Mouse (Mus musculus) cerebellum, adult 2 months (tissue): Measurements from ENCODE around the gene Kdsr. TPM values are rescaled to one million over a fixed set of nuclear protein-coding genes. Genes with fewer than 3 reads are reported as not detected.
A peak's percentile ranks its signal among the peaks of the same experiment; 100 is the strongest.

Source experiments
- DNase-seq, 2 experiments: peaks; one replicate each; pipeline ENCODE4 v3.0.0; 2021
- H3K27ac ChIP-seq: fragments of 200-500 bp; 2 replicates; pipeline ENCODE4 v1.5.1; 2012; ENCODE audit warnings: low read length, control low read depth, inconsistent platforms; ENCODE audit not compliant: insufficient read depth
- H3K27me3 ChIP-seq: fragments of 200-500 bp; 2 replicates; pipeline ENCODE4 v1.6.1; 2012; ENCODE audit warnings: inconsistent platforms, mild to moderate bottlenecking, low read length, moderate library complexity; ENCODE audit not compliant: control insufficient read depth, insufficient read depth
- H3K4me1 ChIP-seq: fragments of 200-500 bp; 2 replicates; pipeline ENCODE4 v1.6.1; 2011; ENCODE audit warnings: low read length; ENCODE audit not compliant: control insufficient read depth, insufficient read depth
- H3K4me3 ChIP-seq: fragments of 200-500 bp; replicated peaks from 2 replicates; pipeline ENCODE3; 2011; ENCODE audit warnings: mild to moderate bottlenecking, low read depth, low read length, control low read depth; ENCODE audit not compliant: insufficient read depth
- CTCF ChIP-seq: fragments of 200-500 bp; IDR thresholded peaks from 2 replicates; pipeline ENCODE4 v1.5.1; 2011; ENCODE audit warnings: low read depth, mild to moderate bottlenecking, control low read depth, low read length, moderate library complexity, borderline replicate concordance; ENCODE audit not compliant: insufficient read depth
- POLR2A ChIP-seq: fragments of 200-500 bp; IDR thresholded peaks from 2 replicates; pipeline ENCODE4 v1.6.1; 2011; ENCODE audit warnings: low read length, control low read depth, borderline replicate concordance; ENCODE audit not compliant: insufficient read depth
- WGBS: fragments of 180-500 bp; shearing (Covaris S2); methylation state at CpG from one replicate; pipeline ENCODE4 v1.1.7; 2018; 5-methylcytosine and 5-hydroxymethylcytosine counted together
- polyA plus RNA-seq: library from polyadenylated mRNA; depleted of rRNA; stranded (reverse); fragments of >200 nt; gene quantifications from 2 replicates; pipeline ENCODE4 v1.2.3, GENCODE M21; 2012

Gene Kdsr
- polyA plus RNA-seq, 1 experiment = 18.7 TPM

DNA sequence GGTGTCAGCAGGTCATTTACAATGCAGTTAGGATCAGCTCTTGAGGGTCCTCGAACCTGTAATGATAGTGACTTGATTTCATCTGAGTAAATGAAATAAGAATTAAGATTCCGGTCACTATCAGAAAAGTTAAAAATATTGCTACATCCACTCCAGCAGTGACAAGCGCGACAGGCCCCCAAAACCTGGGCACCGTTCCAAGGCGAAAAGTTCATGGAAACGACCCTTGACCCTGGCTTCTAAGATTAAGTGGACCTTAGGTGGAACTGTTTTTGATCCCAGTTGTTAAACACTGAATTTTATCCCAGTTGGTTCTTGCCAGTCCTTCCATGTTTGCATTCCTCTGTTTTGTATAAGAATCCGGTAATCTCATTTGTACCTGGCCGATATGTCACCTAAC is 14.6 kb upstream of the Kdsr start:
- Histone ChIP-seq H3K4me1 (no peaks in the 10 kb centered on the region), H3K27ac (no peak overlapping the region), H3K27me3 (no peaks in the 10 kb centered on the region), H3K4me3 (no peak overlapping the region)
- DNase-seq = no peak
- WGBS = 88% methylated on average over 9 of the region's 9 CpGs
- TF ChIP-seq CTCF = no peak
- no peak for TF ChIP-seq POLR2A

DNA sequence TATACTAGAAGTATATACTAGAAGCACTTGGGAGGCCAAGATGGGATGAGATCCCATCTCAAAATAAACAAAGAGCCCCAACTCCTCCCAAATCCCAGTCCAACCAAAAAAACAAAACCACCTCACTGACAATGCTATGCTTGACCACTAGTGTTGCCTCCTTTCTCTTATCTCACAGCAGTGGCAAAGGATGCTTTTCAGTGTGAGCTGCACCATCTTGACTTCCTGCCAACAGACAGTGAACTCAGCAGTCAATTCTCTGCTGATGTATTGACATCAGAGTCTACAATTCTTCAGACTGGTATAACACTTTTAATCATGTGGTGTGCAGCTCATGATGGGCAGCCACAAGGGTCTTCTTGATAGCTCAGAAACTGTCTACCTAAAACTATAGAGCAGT is 9.2 kb upstream of the Kdsr start:
- TF ChIP-seq POLR2A = no peak
- no peak for TF ChIP-seq CTCF
- Histone ChIP-seq H3K27ac (no peak overlapping the region), H3K4me3 (no peak overlapping the region), H3K4me1 (no peaks in the 10 kb centered on the region), H3K27me3 (no peaks in the 10 kb centered on the region)
- no peak for DNase-seq

DNA sequence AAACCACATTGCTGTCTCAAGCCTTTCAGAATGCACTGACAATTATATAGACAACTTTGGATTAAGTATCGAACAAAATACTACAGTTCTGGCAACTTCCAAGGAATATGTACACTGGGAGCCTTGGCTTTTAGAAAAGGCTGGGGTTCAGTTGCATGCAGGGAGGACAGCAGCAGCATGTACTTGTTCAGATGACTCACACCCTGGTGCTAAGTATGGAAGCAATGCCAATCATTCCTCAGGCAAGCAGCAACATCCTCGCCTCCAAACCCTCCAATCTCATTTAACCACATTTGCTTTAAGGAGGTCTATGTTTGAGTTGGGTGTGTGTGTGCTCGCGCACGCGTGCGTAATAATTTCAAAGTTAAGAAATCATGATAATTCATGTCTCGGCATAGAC is 6.2 kb upstream of the Kdsr start:
- DNase-seq = no peak
- Histone ChIP-seq H3K27ac (no peak overlapping the region), H3K4me1 (no peaks in the 10 kb centered on the region), H3K27me3 (no peaks in the 10 kb centered on the region), H3K4me3 (no peak overlapping the region)
- 95% methylated on average over 8 of the region's 8 CpGs for WGBS
- TF ChIP-seq POLR2A = no peak
- TF ChIP-seq CTCF = no peak

DNA sequence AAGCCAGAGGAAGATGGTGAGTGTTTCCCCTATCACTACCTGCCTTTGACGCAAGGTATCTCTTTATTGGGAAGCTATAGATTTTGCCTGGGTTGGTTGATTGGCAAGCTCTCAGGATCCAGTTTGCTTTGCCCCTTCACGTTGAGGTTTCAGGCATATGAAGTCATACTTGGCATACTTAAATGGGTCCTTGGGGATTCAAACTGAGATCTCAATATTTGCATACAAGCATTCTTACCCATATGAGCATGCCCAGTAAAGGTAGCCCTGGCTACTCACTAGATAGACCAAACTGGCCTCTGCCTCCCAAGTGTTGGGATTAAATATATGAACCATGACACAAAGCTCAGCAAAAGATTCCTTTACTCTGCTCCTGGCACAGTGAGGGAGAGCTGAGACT is 5.3 kb upstream of the Kdsr start:
- DNase-seq = no peak
- WGBS = 52% methylated on average over 2 of the region's 2 CpGs
- Histone ChIP-seq H3K27ac (no peak overlapping the region), H3K4me1 (no peaks in the 10 kb centered on the region), H3K27me3 (no peaks in the 10 kb centered on the region), H3K4me3 (no peak overlapping the region)
- TF ChIP-seq CTCF = no peak
- no peak for TF ChIP-seq POLR2A

DNA sequence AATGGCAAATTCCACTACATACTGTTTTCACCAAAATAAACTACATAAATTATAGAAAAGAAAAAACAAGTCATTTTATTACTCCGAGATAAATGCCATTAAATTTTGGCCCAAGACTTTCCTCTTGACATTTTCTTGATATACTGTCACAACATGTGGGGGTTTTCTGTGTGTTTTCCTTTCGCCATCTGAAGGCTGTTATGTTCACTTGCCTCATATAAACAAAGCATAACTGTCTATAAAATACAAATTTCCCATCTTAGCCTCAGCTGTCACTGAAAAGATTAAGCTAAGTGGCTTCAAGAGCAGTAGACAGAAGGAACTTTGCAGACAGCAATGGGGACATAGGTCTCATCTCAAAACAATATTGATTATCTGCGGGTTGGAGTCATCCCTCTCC is 4.8 kb upstream of the Kdsr start:
- DNase-seq = no peak
- TF ChIP-seq CTCF (no peak), POLR2A (no peak)
- Histone ChIP-seq H3K4me3 (no peak overlapping the region), H3K27ac (no peak overlapping the region), H3K4me1 (no peaks in the 10 kb centered on the region), H3K27me3 (no peaks in the 10 kb centered on the region)
- WGBS = 95% methylated on average over 3 of the region's 3 CpGs

DNA sequence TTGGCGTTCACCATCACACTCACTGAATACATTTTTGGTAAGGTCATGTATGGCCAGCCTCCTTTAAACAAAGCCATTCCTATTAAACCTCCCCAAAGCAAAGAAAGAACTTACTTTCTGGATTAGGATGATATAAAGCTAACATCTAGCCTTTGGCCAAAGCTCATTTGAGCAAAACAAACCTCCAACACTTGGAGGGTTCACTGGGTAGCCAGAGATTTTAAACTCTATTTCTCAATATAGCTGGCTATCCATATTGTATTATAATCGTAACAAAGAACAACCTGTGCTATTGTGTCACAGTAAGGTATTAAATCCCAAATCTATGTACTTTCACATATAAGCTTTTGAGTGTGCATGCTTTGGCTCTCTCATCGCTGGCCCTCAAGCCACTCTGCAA is 1.2 kb upstream of the Kdsr start:
- H3K27me3 ChIP-seq = no peaks in the 10 kb centered on the region
- TF ChIP-seq POLR2A = no peak
- TF ChIP-seq CTCF = no peak
- peaks cover 4% of the 10 kb centered on the region for H3K4me1 ChIP-seq
- WGBS = 88% methylated on average over 3 of the region's 3 CpGs
- DNase-seq = no peak
- H3K27ac ChIP-seq = no peak overlapping the region
- H3K4me3 ChIP-seq = no peak overlapping the region

DNA sequence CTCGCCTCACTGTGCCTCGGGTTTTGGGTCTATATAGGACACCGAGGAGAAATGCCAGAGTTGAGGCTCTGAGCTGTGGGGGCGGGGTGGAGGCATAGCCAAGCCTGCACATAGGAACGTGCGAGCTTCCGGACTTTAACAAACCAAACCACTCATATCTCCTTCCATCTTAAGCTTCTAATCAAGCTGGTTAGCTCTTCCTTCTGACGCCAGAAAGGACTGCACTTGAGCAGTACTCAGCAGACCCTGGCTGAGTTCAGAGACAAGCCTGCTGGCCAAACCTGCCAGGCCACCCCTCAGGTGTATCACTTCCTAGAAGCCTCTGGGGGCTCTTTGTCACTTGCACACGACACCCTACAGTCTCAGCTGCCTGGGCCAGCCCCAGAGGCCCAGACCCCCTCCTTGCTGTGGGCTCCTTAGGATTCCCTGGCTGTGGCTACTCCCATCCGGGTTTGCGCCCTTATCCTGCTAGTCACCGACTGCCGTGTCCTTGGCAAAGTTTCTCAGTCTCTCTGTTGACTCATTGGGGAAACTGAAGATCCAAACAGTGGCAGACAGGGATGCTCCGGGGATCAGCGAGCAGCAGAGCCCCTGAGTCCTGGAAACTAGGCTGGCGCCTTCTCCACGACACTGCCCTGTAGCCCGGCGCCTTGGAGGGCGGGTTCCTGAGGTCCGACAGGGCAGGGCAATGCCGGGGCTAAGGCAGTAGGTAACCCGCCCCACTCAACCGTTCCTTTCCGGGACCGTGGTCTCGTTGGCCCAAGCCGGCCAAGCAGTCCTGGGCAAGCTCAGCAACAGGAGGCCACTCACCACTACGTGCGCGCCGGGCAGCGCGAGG is 574 bp downstream of the Kdsr start:
- Histone ChIP-seq H3K4me3 (peak overlapping the region; percentile 59), H3K4me1 (peaks cover 4% of the 10 kb centered on the region), H3K27me3 (no peaks in the 10 kb centered on the region), H3K27ac (no peak overlapping the region)
- TF ChIP-seq POLR2A (no peak), CTCF (no peak)
- peak in 1 of 2 experiments; percentile 30 for DNase-seq
- under 1% methylated on average over 34 of the region's 34 CpGs for WGBS

DNA sequence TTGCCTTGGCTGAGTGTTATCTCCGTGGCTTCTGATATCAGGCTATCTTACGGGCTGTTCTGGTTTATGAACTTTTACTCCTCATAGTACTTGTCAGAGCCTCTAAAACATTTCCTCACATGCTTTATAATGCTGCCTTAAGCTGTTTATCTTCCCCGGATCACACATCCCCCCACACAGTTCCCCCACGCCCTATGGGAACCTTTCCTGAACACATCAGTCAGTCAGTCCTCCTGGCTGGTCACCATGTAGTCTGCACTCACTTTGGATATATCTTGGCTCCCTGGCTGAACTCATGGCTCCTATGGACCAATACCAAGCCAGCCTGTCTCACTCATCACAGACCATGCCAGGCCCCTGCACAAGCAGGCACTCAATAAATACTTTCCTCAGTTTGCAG is 2.9 kb downstream of the Kdsr start:
- Histone ChIP-seq H3K4me1 (peaks cover 4% of the 10 kb centered on the region), H3K27me3 (no peaks in the 10 kb centered on the region)
- WGBS = 79% methylated on average over 4 of the region's 4 CpGs

More for the DNA sequence above, 2.9 kb downstream of the Kdsr start:
- TF ChIP-seq CTCF = no peak
- no peak for TF ChIP-seq POLR2A
- no peak overlapping the region for H3K27ac ChIP-seq
- H3K4me3 ChIP-seq = no peak overlapping the region
- no peak for DNase-seq
